Mouse (Mus musculus) regulatory T cell (primary cell): Measurements from ENCODE around the gene Relt.

ENCODE experiments used
- in situ Hi-C: fragments of 300-600 bp; cut with MboI, MseI; formaldehyde crosslinking; loops from one replicate; pipeline ENCODE4 v1.15.1; 2025; ENCODE audit warnings: high pct_unique_total_duplicates

The Relt gene

GRCm38 (mm10) chr7:100862828-100863638, at the start of gene Relt:
TSS of gene Relt (minus strand) at chr7:100863446.
- in situ Hi-C loops: no loop called here

GRCm38 (mm10) chr7:100911791-100912190, 48.5 kb upstream of the Relt start:
- in situ Hi-C loops: no loop called here

GRCm38 (mm10) chr7:100911246-100911770, 48.1 kb upstream of the Relt start:
- in situ Hi-C loops: no loop called here

- in situ Hi-C loops: no loop called here
Measured at GRCm38 (mm10) chr7:100908567-100908966, 45.3 kb upstream of the Relt start.

- in situ Hi-C loops: no loop called here
Measured at GRCm38 (mm10) chr7:100908061-100908460, 44.8 kb upstream of the Relt start.

GRCm38 (mm10) chr7:100907231-100907630, 44.0 kb upstream of the Relt start:
- in situ Hi-C loops: no loop called here

GRCm38 (mm10) chr7:100906029-100906789, 43.0 kb upstream of the Relt start:
- in situ Hi-C loops: no loop called here

GRCm38 (mm10) chr7:100905037-100905436, 41.8 kb upstream of the Relt start:
- in situ Hi-C loops: no loop called here

- in situ Hi-C loops: loop anchor here (5.0 kb wide), 1 partner anchor 33 kb away; no protein-coding TSS in a partner anchor
Measured at GRCm38 (mm10) chr7:100904612-100905011, 41.4 kb upstream of the Relt start.

- in situ Hi-C loops: loop anchor here (5.0 kb wide), 1 partner anchor 35 kb away; no protein-coding TSS in a partner anchor
Measured at GRCm38 (mm10) chr7:100902451-100903137, 39.3 kb upstream of the Relt start.

GRCm38 (mm10) chr7:100897828-100898227, 34.6 kb upstream of the Relt start:
- in situ Hi-C loops: no loop called here

GRCm38 (mm10) chr7:100894833-100895226, 31.6 kb upstream of the Relt start:
- in situ Hi-C loops: no loop called here

GRCm38 (mm10) chr7:100894057-100894832, 31.0 kb upstream of the Relt start:
- in situ Hi-C loops: no loop called here

- in situ Hi-C loops: no loop called here
Measured at GRCm38 (mm10) chr7:100893249-100894056, 30.2 kb upstream of the Relt start.

- in situ Hi-C loops: loop anchor here (5.0 kb wide), 1 partner anchor 39 kb away; no protein-coding TSS in a partner anchor
Measured at GRCm38 (mm10) chr7:100886535-100886934, 23.3 kb upstream of the Relt start.

GRCm38 (mm10) chr7:100884460-100884859, 21.2 kb upstream of the Relt start:
- in situ Hi-C loops: no loop called here

GRCm38 (mm10) chr7:100881950-100882349, 18.7 kb upstream of the Relt start:
- in situ Hi-C loops: no loop called here

- in situ Hi-C loops: no loop called here
Measured at GRCm38 (mm10) chr7:100881531-100881930, 18.3 kb upstream of the Relt start.

- in situ Hi-C loops: no loop called here
Measured at GRCm38 (mm10) chr7:100879595-100879994, 16.3 kb upstream of the Relt start.

- in situ Hi-C loops: no loop called here
Measured at GRCm38 (mm10) chr7:100876771-100877170, 13.5 kb upstream of the Relt start.
